Mouse (Mus musculus) megakaryocyte progenitor cell, adult 5-6 weeks (primary cell): ENCODE results near the gene Pgpep1. TPM values are rescaled to one million over a fixed set of nuclear protein-coding genes. Genes with fewer than 3 reads are reported as not detected.

ENCODE experiments used
- ATAC-seq: replicated peaks from 2 replicates; pipeline ENCODE4 v1.8.0; 2016; ENCODE audit warnings: mild to moderate bottlenecking, moderate TSS enrichment, inconsistent platforms; ENCODE audit not compliant: poor library complexity
- total RNA-seq, 2 experiments: library from RNA; stranded (forward) in 1 of 2; stranded (reverse) in 1 of 2; fragments of 157-497, 149-512 nt in 1 of 2; fragments of 200-1000 nt in 1 of 2; gene quantifications; 2 replicates each; pipeline versions ENCODE4 v1.2.3 to v1.2.4; 2015 to 2017

Pgpep1 gene
- total RNA-seq, 2 experiments from 2014 or later: 5.2 to 11.8 TPM

DNA sequence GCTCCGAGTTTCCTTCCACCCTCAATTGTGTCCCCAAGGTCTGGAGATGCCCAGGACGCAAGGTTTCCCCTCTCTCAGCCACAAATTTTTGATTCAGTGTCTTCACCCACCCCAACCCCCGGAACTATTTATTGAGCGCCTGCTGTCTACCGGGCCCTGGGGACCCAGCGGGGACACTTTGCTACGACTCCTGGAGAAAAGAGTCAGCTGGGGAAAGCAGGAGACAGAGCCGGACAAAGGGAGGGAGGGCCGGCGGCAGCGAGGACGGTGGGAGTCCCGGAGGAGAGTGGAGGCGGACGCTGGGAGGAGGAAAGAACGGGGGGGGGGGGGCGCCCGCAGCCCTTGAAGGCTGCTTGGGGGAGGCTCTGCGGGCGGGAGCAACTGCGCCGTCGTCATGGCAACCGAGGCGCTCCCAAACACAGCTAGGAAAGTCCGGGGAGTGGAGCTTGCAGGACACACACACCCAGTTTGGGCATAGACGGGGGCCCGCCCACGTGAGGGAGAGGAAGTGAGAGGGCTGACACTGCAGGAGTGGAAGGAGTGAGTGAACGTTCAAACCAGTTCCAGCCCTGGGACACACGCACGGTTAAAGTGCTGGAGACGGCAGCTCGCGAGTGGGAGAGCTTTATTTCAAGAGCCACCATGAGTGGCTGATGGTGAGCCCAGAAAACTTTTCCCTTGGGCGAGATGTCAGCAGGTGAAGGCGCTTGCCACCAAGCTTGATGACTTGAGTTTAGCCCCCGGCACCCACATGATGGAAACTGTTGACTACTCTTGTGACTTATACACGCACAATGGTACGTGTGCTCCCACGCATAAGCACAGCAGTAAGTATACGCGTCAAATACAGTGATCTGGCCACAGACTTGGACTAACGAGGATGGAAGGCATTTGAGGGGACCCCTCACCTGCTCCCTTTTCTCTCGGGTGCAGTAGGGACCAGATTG, 50.1 kb downstream of the Pgpep1 start:
- peak; percentile 47 for ATAC-seq

DNA sequence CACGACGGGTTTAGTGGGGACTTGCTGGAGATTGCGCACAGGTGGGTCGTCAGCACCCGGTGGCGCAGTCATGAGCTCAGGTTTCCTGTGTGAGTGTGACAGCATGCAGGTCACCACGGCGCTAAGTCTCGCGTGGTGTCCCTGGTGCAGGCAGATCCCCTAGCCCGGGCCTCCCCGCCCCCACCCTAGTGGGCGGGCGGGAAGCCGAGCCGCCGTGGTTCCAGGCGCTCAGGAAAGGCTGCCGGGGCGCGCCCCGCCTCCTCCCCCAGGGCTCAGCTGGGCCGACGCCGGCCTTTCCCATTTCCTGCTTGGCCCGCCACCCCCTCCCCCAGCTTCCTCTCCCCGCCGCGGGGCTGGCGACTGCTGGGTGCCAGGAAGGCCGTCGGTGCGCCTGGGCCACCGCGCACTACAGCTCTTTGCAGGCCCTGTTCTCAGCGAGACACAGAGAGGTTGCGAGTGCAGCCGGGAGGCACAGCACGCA, 50.8 kb downstream of the Pgpep1 start:
- ATAC-seq: peak; percentile 30

- no peak for ATAC-seq
Observed at GRCm38 (mm10) chr8:70608749-70609367, 51.3 kb downstream of the Pgpep1 start, which contains the start of gene Ssbp4. Ssbp4 (minus strand) TSS chr8:70608872.

- peak; percentile 5 for ATAC-seq
Observed at GRCm38 (mm10) chr8:70607898-70608748, 52.1 kb downstream of the Pgpep1 start.

DNA sequence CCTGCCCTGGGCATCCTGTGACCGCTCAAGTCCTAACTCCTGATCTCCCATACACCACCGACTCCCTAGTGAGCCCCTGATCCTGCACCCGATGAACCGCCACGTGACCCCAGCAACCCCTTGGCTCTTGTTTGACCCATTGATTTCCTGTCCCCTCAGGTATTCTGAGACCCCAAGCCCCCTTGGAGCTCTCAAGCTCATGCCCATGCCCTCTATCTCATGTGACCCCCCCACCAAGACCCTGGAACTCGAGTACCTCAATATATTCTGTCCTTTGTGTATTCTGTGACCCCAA, 52.6 kb downstream of the Pgpep1 start:
- ATAC-seq: no peak

DNA sequence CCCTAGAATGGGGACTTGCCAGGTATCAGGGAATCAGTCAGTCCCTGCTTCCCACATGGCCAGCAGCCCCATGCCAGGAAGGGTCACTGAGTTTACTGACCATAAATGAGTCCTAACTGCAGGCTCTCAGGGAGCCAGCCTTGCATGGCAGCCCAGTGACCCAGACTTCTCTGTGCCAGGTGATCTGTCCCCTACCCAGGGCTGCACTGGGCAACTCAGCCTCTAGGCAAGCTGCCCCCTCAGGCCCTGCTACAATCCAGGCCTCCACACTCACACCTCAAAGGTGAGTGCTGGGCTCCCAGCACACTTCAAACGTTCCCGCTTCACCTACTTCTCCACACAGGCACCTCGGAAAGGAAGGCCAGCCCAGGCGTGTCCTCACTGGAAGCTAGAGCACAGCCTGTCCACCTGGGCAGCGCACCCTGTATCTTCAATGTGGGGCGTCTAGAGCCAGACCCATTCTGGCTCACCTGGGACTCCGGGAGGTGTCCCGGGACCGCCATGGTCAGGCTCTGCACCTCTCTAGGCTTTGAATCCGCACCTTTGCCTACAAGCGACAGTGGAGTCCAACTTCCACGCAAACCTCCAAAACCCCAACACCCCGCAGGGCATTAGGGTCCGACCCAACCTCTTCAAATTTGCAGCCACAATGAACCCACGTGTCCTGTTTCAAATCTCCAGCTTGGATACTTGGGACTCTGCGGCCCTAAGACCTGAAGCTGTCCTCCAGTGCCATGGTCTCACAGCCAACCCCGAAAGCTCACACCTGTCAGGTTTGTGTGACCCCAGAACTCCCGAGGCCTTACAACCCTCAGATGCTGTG, 53.2 kb downstream of the Pgpep1 start:
- no peak for ATAC-seq

DNA sequence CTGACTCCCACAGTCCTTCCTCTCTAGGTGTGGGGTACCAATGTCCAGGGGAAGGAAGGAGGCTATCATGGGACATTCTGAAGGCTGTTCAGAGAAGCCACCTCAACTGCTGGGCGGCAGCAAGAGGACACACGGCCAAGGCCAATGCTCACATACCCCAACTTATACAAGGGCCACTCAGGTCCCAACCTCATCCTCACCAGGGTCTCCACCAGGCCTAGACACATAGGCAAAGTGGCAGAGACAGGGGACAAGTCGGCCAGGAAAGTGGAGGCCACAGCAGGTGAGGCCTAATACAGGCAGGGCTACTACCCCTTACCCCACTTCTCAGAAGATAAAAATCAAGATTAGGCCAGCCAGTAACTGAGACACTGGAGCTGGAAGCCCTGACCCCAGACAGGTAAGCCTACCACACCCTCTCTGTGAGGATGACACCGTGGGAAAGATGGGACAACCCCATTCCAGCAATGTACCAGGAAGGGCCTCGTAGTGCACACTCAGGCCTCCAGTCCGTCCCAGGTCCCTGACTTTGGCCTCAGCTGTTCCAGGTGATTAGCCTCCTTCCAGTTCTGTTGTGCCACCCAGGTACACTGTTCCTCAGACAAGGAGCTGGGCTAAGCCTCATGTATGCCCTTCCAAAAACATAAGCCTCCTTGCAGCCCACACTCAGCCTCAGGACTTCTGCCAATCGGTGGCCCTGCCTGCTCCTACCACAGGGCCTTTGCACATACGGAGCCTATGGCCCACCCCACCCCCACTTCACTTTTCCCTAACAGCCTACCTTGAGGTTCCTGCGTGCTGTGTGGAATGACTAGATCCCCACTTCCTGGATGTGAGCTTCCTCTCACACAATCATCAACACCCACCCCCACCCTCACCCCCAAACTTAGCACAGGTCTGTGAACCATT, 54.1 kb downstream of the Pgpep1 start:
- ATAC-seq: no peak

DNA sequence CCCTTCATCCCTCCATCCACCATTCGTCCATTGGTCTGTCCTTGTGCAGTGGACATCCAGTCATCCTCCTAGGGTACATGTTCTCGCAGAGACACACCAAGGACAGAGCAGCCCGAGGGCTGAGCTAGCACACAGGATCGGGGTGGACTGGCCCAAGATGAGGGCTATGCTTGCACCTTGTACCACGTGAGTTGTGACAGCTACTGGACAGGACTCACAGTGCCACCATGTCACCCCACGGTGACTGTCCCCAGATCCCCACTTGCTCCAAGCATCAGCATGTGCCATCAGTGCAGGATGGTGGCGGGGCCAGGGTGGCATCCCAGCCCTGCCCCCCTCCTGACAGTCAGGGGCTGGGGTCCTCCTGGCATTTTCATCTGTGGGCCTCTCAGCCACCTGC, 55.6 kb downstream of the Pgpep1 start:
- ATAC-seq: no peak

- ATAC-seq: no peak
Observed at GRCm38 (mm10) chr8:70602139-70602811, 57.9 kb downstream of the Pgpep1 start.

GRCm38 (mm10) chr8:70601271-70601649, 58.9 kb downstream of the Pgpep1 start:
- peak; percentile 85 for ATAC-seq

DNA sequence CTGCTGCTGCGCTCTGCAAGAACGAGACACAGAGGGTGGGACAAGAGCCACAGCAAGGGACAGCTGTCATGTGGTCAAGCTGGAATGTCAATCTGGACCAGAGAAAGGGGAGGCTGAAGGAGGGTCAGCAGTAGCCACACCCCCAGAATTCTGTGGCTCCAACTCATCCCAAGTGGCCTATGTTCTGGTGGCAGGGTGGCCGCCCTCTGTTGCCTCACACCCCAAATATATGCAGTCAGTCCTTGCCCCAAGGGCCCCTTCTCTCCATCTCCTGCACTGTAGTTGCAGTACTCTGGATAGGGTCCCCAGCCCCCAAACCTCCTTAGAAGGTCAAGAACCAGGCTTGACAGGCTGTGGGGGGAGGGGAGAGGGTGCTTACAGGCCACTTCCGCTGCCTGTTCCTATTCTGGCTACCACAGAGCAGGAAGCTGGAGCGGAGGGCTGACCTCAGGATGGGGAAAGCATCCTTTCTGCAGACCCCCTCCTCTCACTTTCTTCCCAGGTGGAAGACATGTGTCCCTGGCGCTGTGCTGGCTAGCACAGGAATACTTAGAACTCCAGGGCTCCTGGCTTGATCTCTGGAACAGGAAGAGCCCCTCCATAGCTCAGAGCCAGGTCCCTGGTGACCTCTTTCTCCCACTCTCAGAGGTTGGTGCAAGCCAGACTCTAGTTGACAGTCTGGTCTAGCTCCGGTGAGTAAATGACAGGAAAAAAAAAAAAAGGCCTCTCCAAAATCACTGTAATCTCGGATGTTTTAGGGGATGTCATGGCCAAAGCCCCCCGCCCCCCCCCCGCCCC, 59.5 kb downstream of the Pgpep1 start:
- peak; percentile 10; the same call in 1 of the 2 replicates for ATAC-seq

DNA sequence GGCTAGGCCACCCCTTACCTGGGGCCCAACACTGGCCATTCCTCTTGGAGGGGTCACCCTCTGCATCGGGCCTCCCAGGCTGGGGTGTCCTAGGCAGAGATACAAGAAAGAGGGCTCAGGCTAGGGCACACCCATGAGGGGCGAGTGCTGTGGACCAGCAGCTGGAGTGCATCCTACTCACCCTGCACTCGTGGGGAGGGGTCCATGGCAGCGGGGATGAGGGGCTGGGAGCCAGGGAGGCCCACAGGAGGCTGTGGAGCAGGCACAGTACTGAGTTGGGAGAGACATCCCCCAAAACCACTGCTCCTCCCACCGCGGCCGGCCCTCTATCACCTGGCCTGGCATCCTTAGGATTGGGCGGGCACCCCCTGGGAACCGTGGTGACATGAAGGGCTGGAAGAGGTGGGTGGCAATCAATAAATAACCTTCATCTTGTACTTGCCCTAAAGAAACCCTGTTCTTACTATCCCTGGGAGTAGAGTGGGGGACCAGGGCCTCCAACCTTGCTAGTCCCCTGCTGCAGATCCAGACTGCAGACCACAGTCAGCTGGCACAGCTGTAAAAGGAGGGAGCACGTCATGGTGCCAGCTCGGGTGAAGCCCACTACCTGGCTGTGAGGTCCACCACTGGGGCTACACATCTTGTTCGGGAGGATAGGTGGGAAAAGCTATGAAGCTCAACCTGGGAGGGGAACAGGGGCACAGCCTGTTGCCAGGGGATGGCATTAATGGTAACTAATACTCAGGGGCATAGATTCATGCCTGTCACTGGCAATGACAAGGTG, 60.5 kb downstream of the Pgpep1 start:
- no peak for ATAC-seq

- no peak for ATAC-seq
Observed at GRCm38 (mm10) chr8:70598722-70599121, 61.5 kb downstream of the Pgpep1 start.

- no peak for ATAC-seq
Observed at GRCm38 (mm10) chr8:70598283-70598682, 61.9 kb downstream of the Pgpep1 start.

DNA sequence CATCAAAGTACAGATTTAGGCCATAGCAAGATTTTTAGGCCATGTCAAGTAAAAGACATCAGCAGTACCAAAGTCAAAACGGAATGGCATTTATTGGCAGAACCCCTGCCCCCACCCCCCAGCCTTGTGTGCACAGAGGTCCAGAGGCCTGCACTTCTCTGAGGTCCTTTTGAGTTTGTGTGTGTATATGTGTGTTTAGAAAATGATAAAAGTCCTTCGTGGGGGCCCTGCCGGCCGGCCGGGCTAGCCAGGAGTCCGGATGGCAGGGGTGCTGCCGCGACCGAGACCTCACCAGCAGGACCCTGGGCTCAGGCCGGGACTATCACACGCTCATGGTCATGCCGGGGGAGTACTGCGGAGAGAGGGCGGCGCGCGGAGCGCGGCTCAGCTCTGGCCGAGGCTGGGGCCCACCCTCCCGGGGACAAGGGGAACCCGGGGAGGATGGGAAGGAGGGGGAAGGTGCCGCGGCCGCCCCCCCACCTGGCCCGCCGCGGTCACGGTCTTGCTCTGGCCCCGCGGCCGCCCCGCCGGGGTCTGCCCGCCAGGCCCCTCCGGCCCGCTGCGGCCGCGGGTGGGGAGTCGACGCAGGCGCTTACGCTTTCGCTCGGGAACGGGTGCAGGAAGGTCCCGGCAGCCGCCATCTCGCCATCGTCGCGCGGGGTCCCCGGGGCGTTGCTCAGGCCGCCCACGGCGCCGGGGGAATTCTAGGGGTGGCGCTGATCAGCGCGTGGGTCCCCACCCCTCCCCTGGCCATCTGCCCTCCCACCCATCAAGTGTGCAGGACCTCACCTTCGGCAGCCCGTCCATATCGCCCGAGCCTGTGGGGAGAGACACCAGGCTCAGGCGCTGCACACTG, 62.5 kb downstream of the Pgpep1 start:
- ATAC-seq: no peak

DNA sequence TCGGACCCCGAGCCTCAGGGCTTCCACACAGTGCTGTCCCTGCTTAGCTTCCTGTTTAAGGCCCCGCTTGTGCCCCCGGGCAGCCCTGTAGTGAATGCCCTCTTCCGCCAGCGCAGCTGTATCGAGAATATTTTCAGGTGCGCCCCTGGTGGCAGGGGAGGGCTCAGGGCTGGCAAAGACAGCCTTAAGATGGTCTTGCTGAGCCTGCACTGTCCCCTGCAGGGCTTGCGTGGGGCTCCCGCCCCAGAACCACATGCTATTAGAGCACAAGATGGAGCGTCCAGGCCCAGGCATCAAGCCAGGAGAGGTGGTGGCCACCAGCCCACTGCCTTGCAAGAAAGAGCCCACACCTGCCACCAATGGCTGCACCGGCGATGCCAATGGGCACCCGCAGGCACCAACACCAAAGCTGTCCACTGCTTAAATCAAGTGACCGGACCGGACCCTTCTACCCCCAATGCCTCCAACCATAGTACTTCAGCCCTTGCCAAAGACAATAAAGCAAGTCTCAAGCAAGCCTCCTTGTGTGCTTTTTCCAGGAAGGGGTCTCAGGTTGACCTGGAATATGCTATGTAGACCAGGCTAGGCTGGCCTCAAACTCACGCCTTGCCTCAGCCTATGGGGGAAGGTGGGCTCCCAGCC, 63.3 kb downstream of the Pgpep1 start:
- no peak for ATAC-seq
